Mouse (Mus musculus): ENCODE measurements around the gene Wfikkn1. TPM values are rescaled to one million over a fixed set of nuclear protein-coding genes. Genes with fewer than 3 reads are reported as not detected.

The Wfikkn1 gene
- polyA plus RNA-seq, 1 experiment from 2014 or later: 0.47 TPM

DNA sequence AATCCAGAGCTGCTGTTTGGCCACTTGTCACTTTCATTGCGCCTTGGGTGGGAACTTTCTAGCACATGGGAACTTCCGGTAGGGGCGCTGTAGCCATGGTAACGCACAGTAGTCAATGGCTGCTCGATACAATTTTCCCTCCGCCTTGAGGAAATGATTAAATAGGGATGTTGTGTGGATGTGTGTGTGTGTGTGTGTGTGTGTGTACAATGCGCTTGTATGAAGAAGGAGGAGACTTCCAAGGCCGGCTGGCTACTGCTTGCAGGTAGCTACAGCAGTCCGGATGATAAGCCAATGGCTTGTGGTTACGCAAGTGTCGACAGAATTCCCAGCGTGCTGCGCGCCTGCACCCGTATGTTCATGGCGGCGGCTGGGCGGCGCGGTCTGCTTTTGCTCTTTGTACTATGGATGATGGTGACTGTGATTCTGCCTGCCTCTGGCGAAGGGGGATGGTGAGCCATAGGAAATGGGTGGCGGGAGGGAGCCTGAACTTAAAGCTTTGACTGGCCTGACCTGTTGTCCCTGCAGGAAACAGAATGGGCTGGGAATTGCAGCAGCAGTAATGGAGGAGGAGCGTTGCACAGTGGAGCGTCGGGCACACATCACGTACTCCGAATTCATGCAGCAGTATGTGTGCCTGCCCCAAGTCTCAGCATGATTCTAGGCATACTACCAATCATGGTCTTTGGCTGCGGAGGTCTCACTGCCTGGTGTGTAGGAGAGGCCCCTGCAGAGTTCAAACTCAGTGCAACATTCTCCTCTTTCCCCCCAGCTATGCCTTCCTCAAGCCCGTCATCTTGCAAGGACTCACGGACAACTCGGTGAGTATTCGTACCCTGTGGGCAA is 51.7 kb downstream of the Wfikkn1 start, which contains the start of gene Jmjd8:
Jmjd8 (plus strand) TSS at position 156 of the 846 bp plus-strand sequence.
- H3K9ac ChIP-seq (ENCODE audit: low read depth, low read length): peak within 1 kb of the TSS; percentile 78
- WGBS (ENCODE audit: insufficient replicate concordance): 1% methylated on average over 32 of the region's 32 CpGs
- peak within 1 kb of the TSS; percentile 69 for H3K4me3 ChIP-seq (ENCODE audit: low read depth, low read length)
- peaks cover 27% of the 10 kb centered on the region for H3K36me3 ChIP-seq (ENCODE audit: control insufficient read depth, insufficient read depth, low read length)
- H3K4me2 ChIP-seq: peak within 1 kb of the TSS; percentile 83
- H3K27me3 ChIP-seq (ENCODE audit: control insufficient read depth, insufficient read depth, low read length): no peaks in the 10 kb centered on the region
- peaks cover 44% of the 10 kb centered on the region for H3K4me1 ChIP-seq (ENCODE audit: control insufficient read depth, insufficient read depth, low read length)
- ATAC-seq (replicated peaks; ENCODE audit: insufficient number of reproducible peaks, low FRiP score, low TSS enrichment): 0 out of 2 replicates have a peak, but pooled peaks have one; percentile 4
- H3K9me3 ChIP-seq (replicated peaks; ENCODE audit: control insufficient read depth, low read length): no peaks in the 10 kb centered on the region
- H3K27ac ChIP-seq (ENCODE audit: low read depth, low read length): peak within 1 kb of the TSS; percentile 84

GRCm38 (mm10) chr17:25828223-25828594 is 52.4 kb downstream of the Wfikkn1 start:
- no peak for ATAC-seq (replicated peaks; ENCODE audit: insufficient number of reproducible peaks, low FRiP score, low TSS enrichment)
- Histone ChIP-seq H3K9me3 (replicated peaks; ENCODE audit: control insufficient read depth, low read length) (no peaks in the 10 kb centered on the region), H3K27ac (ENCODE audit: low read depth, low read length) (peak overlapping the region; percentile 84; the same call in 1 of the 2 replicates), H3K9ac (ENCODE audit: low read depth, low read length) (peak overlapping the region; percentile 30; the same call in 1 of the 2 replicates), H3K4me2 (peak overlapping the region; percentile 83), H3K36me3 (ENCODE audit: control insufficient read depth, insufficient read depth, low read length) (peaks cover 27% of the 10 kb centered on the region), H3K27me3 (ENCODE audit: control insufficient read depth, insufficient read depth, low read length) (no peaks in the 10 kb centered on the region), H3K4me1 (ENCODE audit: control insufficient read depth, insufficient read depth, low read length) (peaks cover 45% of the 10 kb centered on the region), H3K4me3 (ENCODE audit: low read depth, low read length) (peak overlapping the region; percentile 69)
- WGBS (ENCODE audit: insufficient replicate concordance): 85% methylated on average over 8 of the region's 8 CpGs

Small RNAs within 50 kb of the gene (microRNA-seq; reads per million reads assigned to microRNA genes)
- gene Mir3082 (ENCODE audit: borderline number of aligned reads): 0.20 reads per million

Other genes with a start within 250 kb of the Wfikkn1 start
- gene Gng13, start 163.7 kb downstream of the Wfikkn1 start, polyA plus RNA-seq (2014; fragmentation: Nextera tagmentation; extraction: Ambion mirVana): 2.1 and 2.7 TPM in 2 replicates
- 12.6 and 12.8 TPM in 2 replicates for gene Chtf18, start 153.4 kb downstream of the Wfikkn1 start, polyA plus RNA-seq (2014; fragmentation: Nextera tagmentation; extraction: Ambion mirVana)
- 11.7 and 12.9 TPM in 2 replicates for gene Rpusd1, start 153.2 kb downstream of the Wfikkn1 start, polyA plus RNA-seq (2014; fragmentation: Nextera tagmentation; extraction: Ambion mirVana)
- not detected in 2 replicates for gene Mslnl, start 144.8 kb downstream of the Wfikkn1 start, polyA plus RNA-seq (2014; fragmentation: Nextera tagmentation; extraction: Ambion mirVana)
- gene Msln, start 126.5 kb downstream of the Wfikkn1 start, polyA plus RNA-seq (2014; fragmentation: Nextera tagmentation; extraction: Ambion mirVana): 3.1 and 3.4 TPM in 2 replicates
- gene Narfl, start 107.1 kb downstream of the Wfikkn1 start, polyA plus RNA-seq (2014; fragmentation: Nextera tagmentation; extraction: Ambion mirVana): 27.9 and 31.8 TPM in 2 replicates
- gene Haghl, start 95.2 kb downstream of the Wfikkn1 start, polyA plus RNA-seq (2014; fragmentation: Nextera tagmentation; extraction: Ambion mirVana): 47.2 and 52.3 TPM in 2 replicates
- gene Ccdc78, start 94.3 kb downstream of the Wfikkn1 start, polyA plus RNA-seq (2014; fragmentation: Nextera tagmentation; extraction: Ambion mirVana): 0.13 TPM in 1 of 2 replicates, not detected in the other
- gene Fam173a, start 88.0 kb downstream of the Wfikkn1 start, polyA plus RNA-seq (2014; fragmentation: Nextera tagmentation; extraction: Ambion mirVana): 71.8 and 74.0 TPM in 2 replicates
- gene AC134908.4, start 85.2 kb downstream of the Wfikkn1 start, polyA plus RNA-seq (2014; fragmentation: Nextera tagmentation; extraction: Ambion mirVana): 0.29 TPM in 1 of 2 replicates, not detected in the other
- 6.2 and 8.3 TPM in 2 replicates for gene Metrn, start 83.7 kb downstream of the Wfikkn1 start, polyA plus RNA-seq (2014; fragmentation: Nextera tagmentation; extraction: Ambion mirVana)
- 1.1 and 1.4 TPM in 2 replicates for gene Fbxl16, start 71.8 kb downstream of the Wfikkn1 start, polyA plus RNA-seq (2014; fragmentation: Nextera tagmentation; extraction: Ambion mirVana)
- 14.4 and 17.7 TPM in 2 replicates for gene Wdr24, start 57.2 kb downstream of the Wfikkn1 start, polyA plus RNA-seq (2014; fragmentation: Nextera tagmentation; extraction: Ambion mirVana)
- 30.9 and 42.6 TPM in 2 replicates for gene Jmjd8, start 52.0 kb downstream of the Wfikkn1 start, polyA plus RNA-seq (2014; fragmentation: Nextera tagmentation; extraction: Ambion mirVana)
- gene Stub1, start 47.5 kb downstream of the Wfikkn1 start, polyA plus RNA-seq (2014; fragmentation: Nextera tagmentation; extraction: Ambion mirVana): 292 and 322 TPM in 2 replicates
- gene Rhbdl1, start 43.6 kb downstream of the Wfikkn1 start, polyA plus RNA-seq (2014; fragmentation: Nextera tagmentation; extraction: Ambion mirVana): 1.9 and 2.5 TPM in 2 replicates
- 0.70 and 1.1 TPM in 2 replicates for gene Gm20683, start 39.1 kb downstream of the Wfikkn1 start, polyA plus RNA-seq (2014; fragmentation: Nextera tagmentation; extraction: Ambion mirVana)
- gene Rhot2, start 36.0 kb downstream of the Wfikkn1 start, polyA plus RNA-seq (2014; fragmentation: Nextera tagmentation; extraction: Ambion mirVana): 9.6 and 11.9 TPM in 2 replicates
- 12.3 and 14.0 TPM in 2 replicates for gene Wdr90, start 19.4 kb downstream of the Wfikkn1 start, polyA plus RNA-seq (2014; fragmentation: Nextera tagmentation; extraction: Ambion mirVana)
- 160 and 168 TPM in 2 replicates for gene Mcrip2, start 12.1 kb downstream of the Wfikkn1 start, polyA plus RNA-seq (2014; fragmentation: Nextera tagmentation; extraction: Ambion mirVana)
- gene Mettl26, start 5.8 kb downstream of the Wfikkn1 start, polyA plus RNA-seq (2014; fragmentation: Nextera tagmentation; extraction: Ambion mirVana): 42.7 and 46.0 TPM in 2 replicates
- gene Rab40c, start 38.9 kb upstream of the Wfikkn1 start, polyA plus RNA-seq (2014; fragmentation: Nextera tagmentation; extraction: Ambion mirVana): 11.0 and 11.7 TPM in 2 replicates
- 71.2 and 77.1 TPM in 2 replicates for gene Pigq, start 64.1 kb upstream of the Wfikkn1 start, polyA plus RNA-seq (2014; fragmentation: Nextera tagmentation; extraction: Ambion mirVana)
- 0.34 and 0.42 TPM in 2 replicates for gene Nhlrc4, start 64.1 kb upstream of the Wfikkn1 start, polyA plus RNA-seq (2014; fragmentation: Nextera tagmentation; extraction: Ambion mirVana)
- gene A930017K11Rik, start 71.7 kb upstream of the Wfikkn1 start, polyA plus RNA-seq (2014; fragmentation: Nextera tagmentation; extraction: Ambion mirVana): 0.14 and 0.25 TPM in 2 replicates
- gene Capn15, start 104.9 kb upstream of the Wfikkn1 start, polyA plus RNA-seq (2014; fragmentation: Nextera tagmentation; extraction: Ambion mirVana): 12.7 and 15.2 TPM in 2 replicates
- 11.9 and 12.8 TPM in 2 replicates for gene Rab11fip3, start 188.7 kb upstream of the Wfikkn1 start, polyA plus RNA-seq (2014; fragmentation: Nextera tagmentation; extraction: Ambion mirVana)
- gene Decr2, start 209.5 kb upstream of the Wfikkn1 start, polyA plus RNA-seq (2014; fragmentation: Nextera tagmentation; extraction: Ambion mirVana): 30.5 and 34.3 TPM in 2 replicates
- gene Nme4, start 214.7 kb upstream of the Wfikkn1 start, polyA plus RNA-seq (2014; fragmentation: Nextera tagmentation; extraction: Ambion mirVana): 81.7 and 84.2 TPM in 2 replicates
- gene Tmem8, start 232.4 kb upstream of the Wfikkn1 start, polyA plus RNA-seq (2014; fragmentation: Nextera tagmentation; extraction: Ambion mirVana): 0.20 and 0.33 TPM in 2 replicates
- 241 and 257 TPM in 2 replicates for gene Mrpl28, start 242.6 kb upstream of the Wfikkn1 start, polyA plus RNA-seq (2014; fragmentation: Nextera tagmentation; extraction: Ambion mirVana)